Mouse (Mus musculus): ENCODE measurements around the gene Traf4. TPM values are rescaled to one million over a fixed set of nuclear protein-coding genes. Genes with fewer than 3 reads are reported as not detected.
A peak's percentile ranks its signal among the peaks of the same experiment; 100 is the strongest.

Gene Traf4
- polyA plus RNA-seq, 1 experiment from 2014 or later: 75.6 TPM

GRCm38 (mm10) chr11:78205361-78206206 lies 40.2 kb upstream of the Traf4 start:
- H3K4me1 ChIP-seq (ENCODE audit: insufficient read depth): no peaks in the 10 kb centered on the region
- no peak overlapping the region for H3K4me3 ChIP-seq (ENCODE audit: low read depth, low read length)
- no peak overlapping the region for H3K4me2 ChIP-seq
- no peak for ATAC-seq (ENCODE audit: insufficient read depth)
- no peak overlapping the region for H3K27ac ChIP-seq (ENCODE audit: low read depth)
- H3K9me3 ChIP-seq (ENCODE audit: low read depth, low read length): no peaks in the 10 kb centered on the region
- 67% methylated on average over 13 of the region's 13 CpGs for WGBS
- no peak for DNase-seq
- TF ChIP-seq CTCF (IDR thresholded peaks at IDR 0.05; ENCODE audit: low read depth): no peak
- H3K36me3 ChIP-seq (ENCODE audit: insufficient read depth): peaks cover 70% of the 10 kb centered on the region
- no peak overlapping the region for H3K9ac ChIP-seq
- no peaks in the 10 kb centered on the region for H3K27me3 ChIP-seq (ENCODE audit: insufficient read depth, low read length)

- H3K27me3 ChIP-seq (ENCODE audit: insufficient read depth, low read length): no peaks in the 10 kb centered on the region
- H3K36me3 ChIP-seq (ENCODE audit: insufficient read depth): peaks cover 57% of the 10 kb centered on the region
- WGBS: 78% methylated on average over 6 of the region's 6 CpGs
- DNase-seq (no peak), ATAC-seq (ENCODE audit: insufficient read depth) (no peak)
- H3K4me3 ChIP-seq (ENCODE audit: low read depth, low read length): no peak overlapping the region
- H3K9ac ChIP-seq: no peak overlapping the region
- H3K27ac ChIP-seq (ENCODE audit: low read depth): no peak overlapping the region
- TF ChIP-seq CTCF (IDR thresholded peaks at IDR 0.05; ENCODE audit: low read depth): no peak
- H3K4me2 ChIP-seq: no peak overlapping the region
- H3K4me1 ChIP-seq (ENCODE audit: insufficient read depth): no peaks in the 10 kb centered on the region
- H3K9me3 ChIP-seq (ENCODE audit: low read depth, low read length): no peaks in the 10 kb centered on the region
Measured at GRCm38 (mm10) chr11:78204287-78204686, 38.9 kb upstream of the Traf4 start.

GRCm38 (mm10) chr11:78202372-78202771 lies 37.0 kb upstream of the Traf4 start:
- Histone ChIP-seq H3K9me3 (ENCODE audit: low read depth, low read length) (no peaks in the 10 kb centered on the region), H3K4me2 (no peak overlapping the region), H3K4me3 (ENCODE audit: low read depth, low read length) (no peak overlapping the region), H3K27me3 (ENCODE audit: insufficient read depth, low read length) (no peaks in the 10 kb centered on the region), H3K36me3 (ENCODE audit: insufficient read depth) (peaks cover 38% of the 10 kb centered on the region), H3K27ac (ENCODE audit: low read depth) (no peak overlapping the region), H3K9ac (no peak overlapping the region), H3K4me1 (ENCODE audit: insufficient read depth) (no peaks in the 10 kb centered on the region)
- DNase-seq: no peak
- 93% methylated on average over 3 of the region's 3 CpGs for WGBS
- no peak for TF ChIP-seq CTCF (IDR thresholded peaks at IDR 0.05; ENCODE audit: low read depth)
- no peak for ATAC-seq (ENCODE audit: insufficient read depth)

- H3K27me3 ChIP-seq (ENCODE audit: insufficient read depth, low read length): no peaks in the 10 kb centered on the region
- H3K4me3 ChIP-seq (ENCODE audit: low read depth, low read length): peak overlapping the region; percentile 46
- ATAC-seq (ENCODE audit: insufficient read depth): no peak
- peak overlapping the region; percentile 30 for H3K27ac ChIP-seq (ENCODE audit: low read depth)
- no peak for TF ChIP-seq CTCF (IDR thresholded peaks at IDR 0.05; ENCODE audit: low read depth)
- peak overlapping the region; percentile 70 for H3K4me2 ChIP-seq
- 58% methylated on average over 23 of the region's 23 CpGs for WGBS
- H3K9me3 ChIP-seq (ENCODE audit: low read depth, low read length): no peaks in the 10 kb centered on the region
- no peak for DNase-seq
- peaks cover 6% of the 10 kb centered on the region; the same call in 1 of the 2 replicates for H3K4me1 ChIP-seq (ENCODE audit: insufficient read depth)
- peaks cover 28% of the 10 kb centered on the region for H3K36me3 ChIP-seq (ENCODE audit: insufficient read depth)
- peak overlapping the region; percentile 40 for H3K9ac ChIP-seq
Measured at GRCm38 (mm10) chr11:78195101-78195863, 29.9 kb upstream of the Traf4 start.

GRCm38 (mm10) chr11:78194411-78195100 lies 29.2 kb upstream of the Traf4 start:
- peaks cover 11% of the 10 kb centered on the region for H3K4me1 ChIP-seq (ENCODE audit: insufficient read depth)
- peaks cover 28% of the 10 kb centered on the region for H3K36me3 ChIP-seq (ENCODE audit: insufficient read depth)
- 3% methylated on average over 30 of the region's 30 CpGs for WGBS
- no peaks in the 10 kb centered on the region for H3K9me3 ChIP-seq (ENCODE audit: low read depth, low read length)
- ATAC-seq (ENCODE audit: insufficient read depth) (peak; percentile 74), DNase-seq (peak; percentile 84)
- H3K4me2 ChIP-seq: peak overlapping the region; percentile 70
- peak overlapping the region; percentile 30 for H3K27ac ChIP-seq (ENCODE audit: low read depth)
- peak overlapping the region; percentile 46 for H3K4me3 ChIP-seq (ENCODE audit: low read depth, low read length)
- peak overlapping the region; percentile 40 for H3K9ac ChIP-seq
- no peak for TF ChIP-seq CTCF (IDR thresholded peaks at IDR 0.05; ENCODE audit: low read depth)
- H3K27me3 ChIP-seq (ENCODE audit: insufficient read depth, low read length): no peaks in the 10 kb centered on the region

- Histone ChIP-seq H3K9ac (no peak within 1 kb of the TSS), H3K4me3 (ENCODE audit: low read depth, low read length) (peak within 1 kb of the TSS; percentile 46; the same call in 1 of the 2 replicates), H3K36me3 (ENCODE audit: insufficient read depth) (peaks cover 28% of the 10 kb centered on the region), H3K9me3 (ENCODE audit: low read depth, low read length) (no peaks in the 10 kb centered on the region), H3K27ac (ENCODE audit: low read depth) (no peak within 1 kb of the TSS; the same call in 1 of the 2 replicates), H3K4me1 (ENCODE audit: insufficient read depth) (peaks cover 12% of the 10 kb centered on the region), H3K4me2 (peak within 1 kb of the TSS; percentile 70), H3K27me3 (ENCODE audit: insufficient read depth, low read length) (no peaks in the 10 kb centered on the region)
- ATAC-seq (ENCODE audit: insufficient read depth) (no peak), DNase-seq (peak; percentile 42)
- no peak for TF ChIP-seq CTCF (IDR thresholded peaks at IDR 0.05; ENCODE audit: low read depth)
- WGBS: 40% methylated on average over 1 of the region's 1 CpGs
Measured at GRCm38 (mm10) chr11:78193113-78193512, 27.7 kb upstream of the Traf4 start, which contains the start of gene Proca1. Gene Proca1 (plus strand): TSS chr11:78193392.

All from lung, embryonic 14.5 days (tissue).